Mouse (Mus musculus) erythroblast, adult 5-6 weeks (primary cell): ENCODE data around the gene Ssb. TPM values are rescaled to one million over a fixed set of nuclear protein-coding genes. Genes with fewer than 3 reads are reported as not detected.

ENCODE experiments used
- total RNA-seq, 2 experiments: library from RNA; stranded (forward) in 1 of 2; stranded (reverse) in 1 of 2; fragments of 150-400 nt in 1 of 2; fragments of 200-764, 138-1000 nt in 1 of 2; gene quantifications; 2 replicates each; pipeline versions ENCODE4 v1.2.3 to v1.2.4; 2015 to 2017; ENCODE audit warnings: low replicate concordance in 2 of 2

Ssb gene
- total RNA-seq, 2 experiments from 2014 or later = 90.3 to 98.7 TPM

Other genes with a start within 250 kb of the Ssb start
- not detected in 2 replicates for gene Bbs5, start 214.4 kb upstream of the Ssb start, total RNA-seq (2015; ENCODE audit: low replicate concordance)
- gene Bbs5, start 214.4 kb upstream of the Ssb start, total RNA-seq (2017; ENCODE audit: low replicate concordance) = not detected in 2 replicates
- gene Klhl41, start 191.4 kb upstream of the Ssb start, total RNA-seq (2015; ENCODE audit: low replicate concordance) = 1.3 TPM in 1 of 2 replicates, not detected in the other
- gene Klhl41, start 191.4 kb upstream of the Ssb start, total RNA-seq (2017; ENCODE audit: low replicate concordance) = not detected in 2 replicates
- gene Fastkd1, start 148.0 kb upstream of the Ssb start, total RNA-seq (2015; ENCODE audit: low replicate concordance) = 4.2 and 5.0 TPM in 2 replicates
- gene Fastkd1, start 148.0 kb upstream of the Ssb start, total RNA-seq (2017; ENCODE audit: low replicate concordance) = 1.3 and 1.9 TPM in 2 replicates
- gene Ppig, start 139.0 kb upstream of the Ssb start, total RNA-seq (2015; ENCODE audit: low replicate concordance) = 30.3 and 33.6 TPM in 2 replicates
- 14.9 and 34.7 TPM in 2 replicates for gene Ppig, start 139.0 kb upstream of the Ssb start, total RNA-seq (2017; ENCODE audit: low replicate concordance)
- 1.5 TPM in 1 of 2 replicates, not detected in the other for gene Ccdc173, start 72.0 kb upstream of the Ssb start, total RNA-seq (2015; ENCODE audit: low replicate concordance)
- 1.1 and 2.0 TPM in 2 replicates for gene Ccdc173, start 72.0 kb upstream of the Ssb start, total RNA-seq (2017; ENCODE audit: low replicate concordance)
- gene Phospho2, start 71.9 kb upstream of the Ssb start, total RNA-seq (2015; ENCODE audit: low replicate concordance) = 8.4 and 15.4 TPM in 2 replicates
- 10.2 and 12.0 TPM in 2 replicates for gene Phospho2, start 71.9 kb upstream of the Ssb start, total RNA-seq (2017; ENCODE audit: low replicate concordance)
- gene Klhl23, start 39.6 kb upstream of the Ssb start, total RNA-seq (2015; ENCODE audit: low replicate concordance) = 2.1 and 2.7 TPM in 2 replicates
- gene Klhl23, start 39.6 kb upstream of the Ssb start, total RNA-seq (2017; ENCODE audit: low replicate concordance) = 3.6 and 10.4 TPM in 2 replicates
- 22.8 and 34.0 TPM in 2 replicates for gene Mettl5, start 24.1 kb downstream of the Ssb start, total RNA-seq (2015; ENCODE audit: low replicate concordance)
- gene Mettl5, start 24.1 kb downstream of the Ssb start, total RNA-seq (2017; ENCODE audit: low replicate concordance) = 33.3 and 50.2 TPM in 2 replicates
- gene Ubr3, start 35.7 kb downstream of the Ssb start, total RNA-seq (2015; ENCODE audit: low replicate concordance) = 63.7 and 68.0 TPM in 2 replicates
- gene Ubr3, start 35.7 kb downstream of the Ssb start, total RNA-seq (2017; ENCODE audit: low replicate concordance) = 83.7 and 117 TPM in 2 replicates
- not detected in 2 replicates for gene Myo3b, start 177.6 kb downstream of the Ssb start, total RNA-seq (2015; ENCODE audit: low replicate concordance)
- gene Myo3b, start 177.6 kb downstream of the Ssb start, total RNA-seq (2017; ENCODE audit: low replicate concordance) = not detected in 2 replicates